Mouse (Mus musculus) induced T-regulatory cell, adult 2 months (primary cell): ENCODE data around the gene Frmd4b.

Experiments used
- DNase-seq: peaks from one replicate; pipeline ENCODE4 v3.0.0-alpha.2; 2012; ENCODE audit warnings: low read depth

Frmd4b gene

GRCm38 (mm10) chr6:97252711-97253221 lies 364.6 kb downstream of the Frmd4b start, which contains the start of gene Lmod3:
Gene Lmod3 (minus strand): TSS chr6:97252759.
- no peak for DNase-seq

GRCm38 (mm10) chr6:97252086-97252485 lies 365.3 kb downstream of the Frmd4b start:
- no peak for DNase-seq

- DNase-seq, result peak; percentile 84
Measured at GRCm38 (mm10) chr6:97250966-97251365, 366.4 kb downstream of the Frmd4b start.

- no peak for DNase-seq
Measured at GRCm38 (mm10) chr6:97245200-97245599, 372.1 kb downstream of the Frmd4b start.

- no peak for DNase-seq
Measured at GRCm38 (mm10) chr6:97242522-97242921, 374.8 kb downstream of the Frmd4b start.

- no peak for DNase-seq
Measured at GRCm38 (mm10) chr6:97240092-97240491, 377.2 kb downstream of the Frmd4b start.

GRCm38 (mm10) chr6:97239360-97239759 lies 378.0 kb downstream of the Frmd4b start:
- DNase-seq, result no peak
